Mouse (Mus musculus) megakaryocyte, embryonic 14.5 days (primary cell): ENCODE results near the gene Cbx7.

Experiments used
- FLI1 ChIP-seq: IDR thresholded peaks from 2 replicates; pipeline ENCODE4 v1.6.1; 2012; ENCODE audit warnings: low read length, inconsistent platforms, mixed read lengths
- GATA1 ChIP-seq: IDR thresholded peaks from 3 replicates; pipeline ENCODE4 v1.6.1; 2012; ENCODE audit warnings: mixed read lengths, low read length, inconsistent platforms, borderline replicate concordance

DNA sequence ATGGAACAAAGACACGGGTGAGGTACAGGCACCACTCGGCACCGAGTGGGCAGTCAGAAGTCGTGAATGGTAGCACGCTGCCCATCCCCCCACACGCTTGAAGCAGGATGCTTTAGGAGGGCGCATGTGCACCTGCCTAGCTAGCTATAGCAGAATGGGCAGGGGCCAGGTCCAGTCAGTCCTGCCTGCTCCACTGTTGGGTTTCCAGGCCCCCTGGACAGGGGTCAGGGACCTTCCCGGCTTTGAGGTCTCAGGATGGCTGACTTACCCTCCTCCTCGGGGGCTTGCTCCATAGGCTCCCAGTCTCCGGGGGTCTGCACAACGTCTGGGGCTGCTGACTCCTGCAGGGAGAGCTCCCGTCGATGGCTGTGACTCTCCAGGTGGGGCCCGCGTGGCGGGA lies 52.4 kb downstream of the Cbx7 start:
- no peak for TF ChIP-seq GATA1
- no peak for TF ChIP-seq FLI1
